Mouse (Mus musculus): ENCODE results near the gene Gm6358. TPM values are rescaled to one million over a fixed set of nuclear protein-coding genes. Genes with fewer than 3 reads are reported as not detected.
"Not testable (repeated sequence)": the region's sequence is repeated elsewhere in the genome, so short reads cannot be mapped to it uniquely, and the experiment has no call there.

The Gm6358 gene
- polyA plus RNA-seq (2015; fragmentation: Nextera tagmentation; extraction: Ambion mirVana) = not detected in 2 replicates

- H3K4me1 ChIP-seq = no peaks in the 10 kb centered on the region
- H3K9ac ChIP-seq = no peak within 1 kb of the TSS
- no peaks in the 10 kb centered on the region for H3K36me3 ChIP-seq (ENCODE audit: poor library complexity, severe bottlenecking)
- no peaks in the 10 kb centered on the region for H3K9me3 ChIP-seq (replicated peaks)
- H3K27ac ChIP-seq = no peak within 1 kb of the TSS
- no peak within 1 kb of the TSS for H3K4me3 ChIP-seq
- no peaks in the 10 kb centered on the region for H3K27me3 ChIP-seq
- WGBS = 97% methylated on average over 1 of the region's 1 CpGs
- no peak for ATAC-seq
- no peak within 1 kb of the TSS for H3K4me2 ChIP-seq
These were observed at the start of gene Gm6358 for GRCm38 (mm10) chr16:89140551-89140950. Gm6358 (plus strand) TSS chr16:89140851.

GRCm38 (mm10) chr16:89150786-89151185 lies 10.1 kb downstream of the Gm6358 start, which contains the start of gene Gm10061:
Gm10061 (plus strand) TSS chr16:89151086.
- H3K9me3 ChIP-seq (replicated peaks) = no peaks in the 10 kb centered on the region
- no peaks in the 10 kb centered on the region for H3K36me3 ChIP-seq (ENCODE audit: poor library complexity, severe bottlenecking)
- H3K27ac ChIP-seq = no peak within 1 kb of the TSS
- H3K27me3 ChIP-seq = no peaks in the 10 kb centered on the region
- no peak within 1 kb of the TSS for H3K4me3 ChIP-seq
- no peak for ATAC-seq
- H3K4me2 ChIP-seq = no peak within 1 kb of the TSS
- no peak within 1 kb of the TSS for H3K9ac ChIP-seq
- H3K4me1 ChIP-seq = no peaks in the 10 kb centered on the region
- WGBS = 100% methylated on average over 1 of the region's 1 CpGs

GRCm38 (mm10) chr16:89157652-89158051 lies 17.0 kb downstream of the Gm6358 start, which contains the start of gene Gm9789:
Gm9789 (plus strand) TSS chr16:89157952.
- Histone ChIP-seq H3K9me3 (replicated peaks) (no peaks in the 10 kb centered on the region), H3K27ac (no peak within 1 kb of the TSS), H3K4me1 (no peaks in the 10 kb centered on the region), H3K9ac (no peak within 1 kb of the TSS), H3K36me3 (ENCODE audit: poor library complexity, severe bottlenecking) (no peaks in the 10 kb centered on the region), H3K27me3 (no peaks in the 10 kb centered on the region), H3K4me3 (no peak within 1 kb of the TSS), H3K4me2 (no peak within 1 kb of the TSS)
- ATAC-seq = no peak
- WGBS = 86% methylated on average over 4 of the region's 4 CpGs

- not testable (repeated sequence) for H3K4me3 ChIP-seq; H3K36me3 ChIP-seq (ENCODE audit: poor library complexity, severe bottlenecking); H3K9ac ChIP-seq; ATAC-seq; H3K27ac ChIP-seq; H3K4me2 ChIP-seq; H3K4me1 ChIP-seq; H3K27me3 ChIP-seq; H3K9me3 ChIP-seq (replicated peaks)
These were observed 28.5 kb downstream of the Gm6358 start, which contains the start of gene Gm7735 for GRCm38 (mm10) chr16:89169190-89169589. Gm7735 (plus strand) TSS chr16:89169490.

- H3K36me3 ChIP-seq (ENCODE audit: poor library complexity, severe bottlenecking) = no peaks in the 10 kb centered on the region
- no peaks in the 10 kb centered on the region for H3K9me3 ChIP-seq (replicated peaks)
- no peaks in the 10 kb centered on the region for H3K4me1 ChIP-seq
- H3K27ac ChIP-seq = no peak within 1 kb of the TSS
- ATAC-seq = no peak
- H3K27me3 ChIP-seq = no peaks in the 10 kb centered on the region
- H3K4me2 ChIP-seq = no peak within 1 kb of the TSS
- no peak within 1 kb of the TSS for H3K4me3 ChIP-seq
- no peak within 1 kb of the TSS for H3K9ac ChIP-seq
- 78% methylated on average over 2 of the region's 2 CpGs for WGBS
These were observed 33.8 kb downstream of the Gm6358 start, which contains the start of gene 1110057P08Rik for GRCm38 (mm10) chr16:89174435-89174834. 1110057P08Rik (plus strand) TSS chr16:89174735.

- no peak overlapping the region for H3K4me2 ChIP-seq
- no peaks in the 10 kb centered on the region for H3K36me3 ChIP-seq (ENCODE audit: poor library complexity, severe bottlenecking)
- no peaks in the 10 kb centered on the region for H3K27me3 ChIP-seq
- ATAC-seq = no peak
- H3K27ac ChIP-seq = no peak overlapping the region
- no peaks in the 10 kb centered on the region for H3K4me1 ChIP-seq
- H3K4me3 ChIP-seq = no peak overlapping the region
- 84% methylated on average over 4 of the region's 4 CpGs for WGBS
- H3K9me3 ChIP-seq (replicated peaks) = no peaks in the 10 kb centered on the region
- H3K9ac ChIP-seq = no peak overlapping the region
These were observed 48.0 kb downstream of the Gm6358 start for GRCm38 (mm10) chr16:89188621-89189020.

Other genes starting within 250 kb of the Gm6358 start
- gene Krtap19-5, start 244.4 kb upstream of the Gm6358 start, polyA plus RNA-seq (2015; fragmentation: Nextera tagmentation; extraction: Ambion mirVana) = not detected in 2 replicates
- not detected in 2 replicates for gene Krtap19-9b, start 208.6 kb upstream of the Gm6358 start, polyA plus RNA-seq (2015; fragmentation: Nextera tagmentation; extraction: Ambion mirVana)
- not detected in 2 replicates for gene Krtap16-3, start 178.0 kb upstream of the Gm6358 start, polyA plus RNA-seq (2015; fragmentation: Nextera tagmentation; extraction: Ambion mirVana)
- gene Krtap22-2, start 130.1 kb upstream of the Gm6358 start, polyA plus RNA-seq (2015; fragmentation: Nextera tagmentation; extraction: Ambion mirVana) = not detected in 2 replicates
- not detected in 2 replicates for gene Gm10229, start 125.6 kb upstream of the Gm6358 start, polyA plus RNA-seq (2015; fragmentation: Nextera tagmentation; extraction: Ambion mirVana)
- not detected in 2 replicates for gene Krtap6-1, start 109.2 kb upstream of the Gm6358 start, polyA plus RNA-seq (2015; fragmentation: Nextera tagmentation; extraction: Ambion mirVana)
- not detected in 2 replicates for gene Gm10228, start 99.4 kb upstream of the Gm6358 start, polyA plus RNA-seq (2015; fragmentation: Nextera tagmentation; extraction: Ambion mirVana)
- not detected in 2 replicates for gene Krtap6-5, start 93.0 kb upstream of the Gm6358 start, polyA plus RNA-seq (2015; fragmentation: Nextera tagmentation; extraction: Ambion mirVana)
- not detected in 2 replicates for gene 1110025L11Rik, start 76.8 kb upstream of the Gm6358 start, polyA plus RNA-seq (2015; fragmentation: Nextera tagmentation; extraction: Ambion mirVana)
- gene Krtap6-3, start 56.8 kb upstream of the Gm6358 start, polyA plus RNA-seq (2015; fragmentation: Nextera tagmentation; extraction: Ambion mirVana) = not detected in 2 replicates
- gene Gm10061, start 10.2 kb downstream of the Gm6358 start, polyA plus RNA-seq (2015; fragmentation: Nextera tagmentation; extraction: Ambion mirVana) = not detected in 2 replicates
- not detected in 2 replicates for gene Gm9789, start 17.1 kb downstream of the Gm6358 start, polyA plus RNA-seq (2015; fragmentation: Nextera tagmentation; extraction: Ambion mirVana)
- gene Gm7735, start 28.6 kb downstream of the Gm6358 start, polyA plus RNA-seq (2015; fragmentation: Nextera tagmentation; extraction: Ambion mirVana) = not detected in 2 replicates
- gene 1110057P08Rik, start 33.9 kb downstream of the Gm6358 start, polyA plus RNA-seq (2015; fragmentation: Nextera tagmentation; extraction: Ambion mirVana) = not detected in 2 replicates
- not detected in 2 replicates for gene Krtap20-2, start 65.0 kb downstream of the Gm6358 start, polyA plus RNA-seq (2015; fragmentation: Nextera tagmentation; extraction: Ambion mirVana)

Data from forebrain, embryonic 13.5 days (tissue).